Mouse (Mus musculus) naive thymus-derived CD4-positive, alpha-beta T cell, adult 2 months (primary cell): ENCODE results near the gene Frmpd1.

Experiments used
- DNase-seq: peaks from one replicate; pipeline ENCODE4 v3.0.0-alpha.2; 2011; ENCODE audit warnings: low read depth

The Frmpd1 gene

DNA sequence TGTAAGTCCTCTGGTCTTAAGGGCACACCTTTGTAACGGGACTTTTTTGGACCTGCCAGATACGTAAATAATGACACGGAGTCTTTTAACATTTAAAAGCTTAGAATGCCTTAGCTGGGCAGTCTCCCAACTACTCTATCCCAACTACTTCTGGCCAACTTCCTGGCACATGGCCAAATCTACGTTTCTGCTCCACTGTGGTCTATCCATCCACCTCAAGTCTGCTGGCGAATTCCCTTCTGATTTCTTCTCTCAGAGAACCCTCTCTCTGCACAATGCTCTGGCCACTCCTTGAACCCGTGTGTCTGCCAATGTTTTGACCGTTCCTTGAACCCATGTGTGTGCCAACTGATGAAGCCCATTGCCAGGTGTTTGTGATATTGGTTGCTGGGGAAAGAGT is 146.5 kb downstream of the Frmpd1 start:
- DNase-seq, result no peak

DNA sequence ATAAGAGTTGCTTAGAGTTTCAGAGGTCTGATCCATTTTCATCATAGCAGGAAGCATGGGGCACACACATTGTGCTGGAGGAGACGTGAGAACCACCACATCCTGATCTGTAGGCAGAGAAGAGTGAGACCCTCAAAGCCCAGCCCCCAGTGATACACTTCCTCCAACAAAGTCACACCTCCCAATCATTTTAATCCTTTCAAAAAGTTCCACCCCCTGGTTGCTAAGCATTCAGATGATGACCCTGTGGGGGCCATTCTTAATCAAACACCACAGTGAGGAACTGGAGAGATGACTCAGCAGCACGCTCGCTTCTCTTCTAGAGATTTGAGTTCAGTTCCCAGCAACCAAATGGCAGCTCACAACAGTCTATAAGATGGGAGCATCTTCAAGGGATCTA is 147.8 kb downstream of the Frmpd1 start:
- DNase-seq, result no peak
